Mouse (Mus musculus): Measurements from ENCODE around the gene Tmem56. TPM values are rescaled to one million over a fixed set of nuclear protein-coding genes. Genes with fewer than 3 reads are reported as not detected.

Tmem56 gene
- polyA plus RNA-seq, 1 experiment from 2014 or later = 1.7 TPM

DNA sequence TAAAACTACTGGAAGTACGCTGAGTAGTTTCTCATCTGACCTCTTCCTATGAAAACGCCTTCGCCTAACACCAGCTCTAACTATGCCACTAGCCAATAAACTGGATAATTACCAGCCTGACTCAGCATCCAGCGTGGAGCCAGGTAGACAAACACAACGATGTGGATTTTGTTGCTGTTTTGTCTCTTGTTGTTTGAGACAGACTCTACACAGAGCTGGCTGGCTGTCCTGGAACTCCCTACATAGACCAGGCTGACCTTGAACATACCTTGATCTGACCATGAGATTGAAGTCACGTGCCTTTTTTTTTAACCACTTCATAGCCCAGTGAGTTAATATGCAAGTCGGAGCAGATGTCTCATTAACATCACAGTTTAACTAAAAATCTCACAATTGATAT, 27.4 kb downstream of the Tmem56 start:
- Histone ChIP-seq H3K4me2 (ENCODE audit: low read length) (no peak overlapping the region), H3K27me3 (ENCODE audit: insufficient read depth, low read length) (0 out of 2 replicates have a peak, but pooled peaks cover 4% of the 10 kb centered on the region), H3K36me3 (ENCODE audit: insufficient read depth, low read length) (no peaks in the 10 kb centered on the region), H3K9me3 (replicated peaks; ENCODE audit: low read length) (no peaks in the 10 kb centered on the region), H3K4me3 (replicated peaks; ENCODE audit: low read depth, low read length) (no peak overlapping the region), H3K4me1 (replicated peaks; ENCODE audit: insufficient read depth, low read length) (no peaks in the 10 kb centered on the region), H3K27ac (no peak overlapping the region), H3K9ac (ENCODE audit: low read depth, low read length) (no peak overlapping the region)
- ATAC-seq (replicated peaks; ENCODE audit: low FRiP score, low read depth) = no peak
- DNase-seq (ENCODE audit: low spot score) = no peak
- WGBS = 86% methylated on average over 7 of the region's 7 CpGs
- no peak for TF ChIP-seq CTCF (IDR thresholded peaks at IDR 0.05; ENCODE audit: low read depth)

DNA sequence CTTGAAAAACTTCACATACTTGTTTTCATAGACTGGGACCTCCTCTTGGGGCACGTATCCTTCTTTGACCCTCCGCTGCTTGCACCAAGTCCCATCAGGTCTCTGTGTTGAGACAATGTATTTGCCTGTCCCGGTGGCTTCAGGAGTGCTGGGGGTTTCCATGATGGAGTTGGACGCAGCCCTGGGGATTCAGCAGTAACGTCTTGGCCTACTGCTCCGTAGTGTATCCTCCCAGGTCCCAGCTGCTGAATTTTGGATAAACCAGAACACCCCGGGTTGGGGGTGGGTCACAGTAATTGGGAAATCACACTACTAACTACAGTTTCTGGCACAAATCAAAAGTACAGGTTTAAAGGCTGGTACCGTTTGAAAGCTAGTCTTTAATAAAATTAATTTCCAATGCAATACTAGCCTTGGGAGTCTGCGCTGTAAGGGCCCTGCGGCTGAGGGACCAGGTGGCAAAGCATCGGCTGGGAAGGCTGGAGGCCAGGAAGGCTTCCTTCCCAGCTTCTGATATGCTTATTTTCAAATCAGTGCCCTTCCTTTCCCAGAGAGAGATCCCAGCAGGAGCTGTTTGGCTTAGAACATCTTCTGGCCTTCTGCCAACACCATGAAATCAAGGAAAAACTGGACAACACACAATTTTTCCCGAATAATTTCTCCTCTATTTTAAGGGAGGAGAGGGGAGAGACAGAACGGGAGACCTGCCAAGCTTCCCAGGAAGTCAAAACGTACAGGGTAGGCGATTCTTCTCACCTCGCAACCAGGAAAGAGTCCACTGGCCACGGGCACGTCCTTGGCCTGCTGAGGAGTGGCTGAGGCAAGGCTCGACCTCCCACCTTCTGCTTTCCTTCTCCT, 32.1 kb downstream of the Tmem56 start:
- H3K36me3 ChIP-seq (ENCODE audit: insufficient read depth, low read length) = no peaks in the 10 kb centered on the region
- WGBS = 69% methylated on average over 19 of the region's 19 CpGs
- DNase-seq (ENCODE audit: low spot score) (no peak), ATAC-seq (replicated peaks; ENCODE audit: low FRiP score, low read depth) (no peak)
- H3K27ac ChIP-seq = no peak overlapping the region
- H3K27me3 ChIP-seq (ENCODE audit: insufficient read depth, low read length) = no peaks in the 10 kb centered on the region
- H3K4me1 ChIP-seq (replicated peaks; ENCODE audit: insufficient read depth, low read length) = no peaks in the 10 kb centered on the region
- no peak overlapping the region for H3K4me2 ChIP-seq (ENCODE audit: low read length)
- TF ChIP-seq CTCF (IDR thresholded peaks at IDR 0.05; ENCODE audit: low read depth) = no peak
- no peak overlapping the region for H3K4me3 ChIP-seq (replicated peaks; ENCODE audit: low read depth, low read length)
- no peak overlapping the region for H3K9ac ChIP-seq (ENCODE audit: low read depth, low read length)
- H3K9me3 ChIP-seq (replicated peaks; ENCODE audit: low read length) = no peaks in the 10 kb centered on the region

DNA sequence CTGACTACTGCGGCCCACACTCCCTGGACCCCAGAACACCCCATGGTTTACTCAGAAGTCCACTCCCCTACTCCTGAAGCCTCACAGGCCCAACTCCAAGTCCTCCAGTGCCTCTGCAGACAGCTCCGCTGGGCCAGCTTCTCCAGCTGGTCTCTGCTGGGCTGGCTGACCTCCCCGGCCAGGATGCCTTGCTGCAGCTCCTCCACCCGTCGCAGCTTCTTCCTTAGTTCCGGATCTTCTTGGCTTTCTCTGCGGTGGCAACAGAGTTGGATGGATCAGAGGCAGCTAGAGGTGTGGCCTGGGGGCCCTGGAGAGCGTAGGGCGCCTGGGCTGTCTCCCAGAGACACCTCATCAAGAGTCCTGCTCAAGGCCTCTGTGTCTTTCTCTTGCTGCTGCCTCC, 32.9 kb downstream of the Tmem56 start:
- TF ChIP-seq CTCF (IDR thresholded peaks at IDR 0.05; ENCODE audit: low read depth) = no peak
- Histone ChIP-seq H3K27ac (no peak overlapping the region), H3K4me1 (replicated peaks; ENCODE audit: insufficient read depth, low read length) (no peaks in the 10 kb centered on the region), H3K9me3 (replicated peaks; ENCODE audit: low read length) (no peaks in the 10 kb centered on the region), H3K9ac (ENCODE audit: low read depth, low read length) (no peak overlapping the region), H3K4me2 (ENCODE audit: low read length) (no peak overlapping the region), H3K4me3 (replicated peaks; ENCODE audit: low read depth, low read length) (no peak overlapping the region), H3K27me3 (ENCODE audit: insufficient read depth, low read length) (no peaks in the 10 kb centered on the region), H3K36me3 (ENCODE audit: insufficient read depth, low read length) (no peaks in the 10 kb centered on the region)
- WGBS = 84% methylated on average over 9 of the region's 9 CpGs
- ATAC-seq (replicated peaks; ENCODE audit: low FRiP score, low read depth) (no peak), DNase-seq (ENCODE audit: low spot score) (no peak)

DNA sequence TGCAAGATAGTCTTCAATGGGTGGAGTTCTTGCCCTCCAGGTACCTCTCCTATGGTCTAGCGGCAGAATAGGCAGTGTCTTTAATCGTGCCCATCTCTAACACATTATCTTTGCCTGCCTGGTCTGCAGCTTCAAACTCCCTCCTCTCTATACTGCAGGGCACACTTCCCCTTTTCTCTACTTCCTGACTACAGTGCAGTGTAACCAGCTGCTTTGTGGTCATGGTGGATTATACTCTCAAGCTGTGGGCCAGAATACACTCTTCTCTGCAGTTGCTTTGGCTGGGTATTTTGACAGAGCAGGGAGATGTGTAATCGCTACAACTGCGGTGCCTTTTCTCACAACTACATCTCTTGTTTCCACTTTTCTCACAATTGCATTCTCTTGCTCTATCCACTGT, 40.0 kb downstream of the Tmem56 start:
- Histone ChIP-seq H3K36me3 (ENCODE audit: insufficient read depth, low read length) (no peaks in the 10 kb centered on the region), H3K4me3 (replicated peaks; ENCODE audit: low read depth, low read length) (no peak overlapping the region), H3K9ac (ENCODE audit: low read depth, low read length) (no peak overlapping the region), H3K27me3 (ENCODE audit: insufficient read depth, low read length) (no peaks in the 10 kb centered on the region), H3K27ac (no peak overlapping the region), H3K4me1 (replicated peaks; ENCODE audit: insufficient read depth, low read length) (no peaks in the 10 kb centered on the region), H3K4me2 (ENCODE audit: low read length) (no peak overlapping the region), H3K9me3 (replicated peaks; ENCODE audit: low read length) (no peaks in the 10 kb centered on the region)
- ATAC-seq (replicated peaks; ENCODE audit: low FRiP score, low read depth) (no peak), DNase-seq (ENCODE audit: low spot score) (no peak)
- no peak for TF ChIP-seq CTCF (IDR thresholded peaks at IDR 0.05; ENCODE audit: low read depth)
- WGBS = 70% methylated on average over 4 of the region's 4 CpGs

DNA sequence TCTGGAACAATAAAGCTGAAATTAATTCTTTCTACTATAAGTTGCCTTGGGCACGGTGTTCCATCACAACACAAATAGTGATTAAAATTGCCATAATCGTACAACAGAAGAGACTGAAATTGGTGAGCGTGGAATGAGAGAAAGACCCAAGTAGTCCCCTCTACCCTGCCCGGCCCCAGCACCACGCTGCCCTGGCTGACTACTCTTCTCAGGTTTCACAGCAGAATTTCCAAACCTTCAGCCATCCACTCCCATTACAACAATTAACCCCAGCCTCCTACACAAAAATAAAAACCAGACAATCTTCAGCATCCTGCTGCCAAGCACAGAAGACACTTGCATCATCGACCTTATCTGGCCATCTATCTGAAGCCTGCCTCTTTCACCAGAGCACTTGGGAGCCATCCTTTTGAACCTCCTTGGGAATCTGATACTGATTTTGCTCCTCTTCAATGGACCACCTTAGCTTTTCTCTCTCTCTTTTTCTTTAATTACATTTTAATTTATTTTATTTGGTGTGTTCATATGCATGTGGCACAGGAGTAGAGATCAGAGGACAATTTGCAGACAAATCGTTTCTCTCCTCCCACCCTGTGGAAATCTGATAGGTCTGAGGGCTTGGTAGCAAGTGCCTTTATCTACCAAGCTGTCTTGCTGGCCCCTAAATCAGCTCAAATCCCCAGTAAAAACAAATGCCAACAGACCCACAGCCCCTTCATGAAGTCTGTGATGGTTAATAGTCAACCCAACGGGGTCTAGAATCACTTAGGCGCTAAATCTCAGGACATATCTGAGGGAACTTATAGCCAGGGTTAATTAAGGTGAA, 40.6 kb downstream of the Tmem56 start:
- H3K9me3 ChIP-seq (replicated peaks; ENCODE audit: low read length) = no peaks in the 10 kb centered on the region
- H3K4me1 ChIP-seq (replicated peaks; ENCODE audit: insufficient read depth, low read length) = no peaks in the 10 kb centered on the region
- H3K9ac ChIP-seq (ENCODE audit: low read depth, low read length) = no peak overlapping the region
- no peak for TF ChIP-seq CTCF (IDR thresholded peaks at IDR 0.05; ENCODE audit: low read depth)
- H3K4me2 ChIP-seq (ENCODE audit: low read length) = no peak overlapping the region
- peak; percentile 35 for DNase-seq (ENCODE audit: low spot score)
- 32% methylated on average over 9 of the region's 9 CpGs for WGBS
- no peak overlapping the region for H3K27ac ChIP-seq
- H3K4me3 ChIP-seq (replicated peaks; ENCODE audit: low read depth, low read length) = no peak overlapping the region
- H3K27me3 ChIP-seq (ENCODE audit: insufficient read depth, low read length) = no peaks in the 10 kb centered on the region
- ATAC-seq (replicated peaks; ENCODE audit: low FRiP score, low read depth) = no peak
- no peaks in the 10 kb centered on the region for H3K36me3 ChIP-seq (ENCODE audit: insufficient read depth, low read length)

DNA sequence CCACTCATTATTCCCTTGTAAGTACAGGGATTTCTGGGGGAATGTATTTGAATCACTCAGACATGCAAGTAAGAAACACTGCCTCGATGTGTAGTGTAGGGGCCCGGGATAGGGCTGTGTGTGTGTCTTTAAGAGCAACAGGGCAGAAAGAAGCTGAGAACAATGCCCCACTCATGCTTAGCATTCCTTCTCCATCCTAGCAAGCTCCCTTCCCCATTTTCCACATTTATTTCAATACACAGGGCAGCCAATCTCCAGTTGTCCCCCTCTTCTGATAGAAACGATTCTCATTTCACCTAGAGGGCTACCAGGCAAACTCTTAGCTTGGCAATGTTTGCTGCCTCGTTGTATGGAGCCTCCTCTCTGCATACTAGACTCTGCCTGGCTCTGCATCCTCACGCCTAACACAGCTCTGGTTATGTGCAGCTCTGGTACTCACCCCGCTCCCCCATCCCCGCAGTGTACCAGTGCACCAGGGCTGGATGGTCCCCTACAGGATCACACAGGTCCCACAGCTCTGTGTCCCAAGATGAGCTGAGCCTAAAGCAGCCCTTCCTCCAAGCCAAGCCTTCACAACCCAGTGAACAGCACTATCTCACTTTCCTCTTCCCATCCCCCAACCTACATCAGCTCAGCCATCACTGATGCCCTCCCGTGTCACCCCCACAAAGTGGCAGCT, 42.4 kb downstream of the Tmem56 start:
- H3K4me1 ChIP-seq (replicated peaks; ENCODE audit: insufficient read depth, low read length) = no peaks in the 10 kb centered on the region
- no peak overlapping the region for H3K4me2 ChIP-seq (ENCODE audit: low read length)
- no peak overlapping the region for H3K9ac ChIP-seq (ENCODE audit: low read depth, low read length)
- H3K9me3 ChIP-seq (replicated peaks; ENCODE audit: low read length) = no peaks in the 10 kb centered on the region
- WGBS = 40% methylated on average over 8 of the region's 8 CpGs
- no peak for TF ChIP-seq CTCF (IDR thresholded peaks at IDR 0.05; ENCODE audit: low read depth)
- ATAC-seq (replicated peaks; ENCODE audit: low FRiP score, low read depth) (peak; percentile 75), DNase-seq (ENCODE audit: low spot score) (peak; percentile 33)
- no peak overlapping the region for H3K27ac ChIP-seq
- no peak overlapping the region for H3K4me3 ChIP-seq (replicated peaks; ENCODE audit: low read depth, low read length)
- H3K36me3 ChIP-seq (ENCODE audit: insufficient read depth, low read length) = no peaks in the 10 kb centered on the region
- no peaks in the 10 kb centered on the region for H3K27me3 ChIP-seq (ENCODE audit: insufficient read depth, low read length)

Data from kidney, postnatal 0 days (tissue).